In genomic region chr15:87547022-87547421, GRCm38 (mm10) we compare ENCODE assay signal across 9 mouse cellular contexts. TPM values are rescaled to one million over a fixed set of nuclear protein-coding genes. Genes with fewer than 3 reads are reported as not detected.
DNase-seq lines count a peak whose midpoint lies in the region; ATAC-seq lines count a peak whose summit lies in the region.
"Had no signal": no experiment of that assay in that cellular context is flagged by ENCODE, and none has a peak within 500 bp of the region (broad histone marks: within the 10 kb centered on the region; RNA-seq: fewer than 3 reads in every experiment).

No protein-coding gene starts in this region.

- WGBS in hindbrain, embryonic 13.5 days = 41% methylated on average over 5 of the region's 5 CpGs
- WGBS in midbrain, embryonic 12.5 days = 50% methylated on average over 5 of the region's 5 CpGs

- peak; percentile 9 for DNase-seq in heart, postnatal 10 days
- no peak for DNase-seq in heart, adult 9 months (ENCODE audit: low spot score in 2 of 2)
- DNase-seq in cerebellum, postnatal 14 days = peak; percentile 87 to 88
- DNase-seq in ovary, adult 18-20 months (ENCODE audit: low spot score) = no peak

- intact Hi-C loops in heart, postnatal 10 days (cut with DNase I) = loop anchor here (10.0 kb wide), 2 partner anchors 182 to 1142 kb away; no protein-coding TSS in a partner anchor

- H3K4me1 ChIP-seq in hindbrain, embryonic 13.5 days (replicated peaks) = peaks cover 70% of the 10 kb centered on the region
- H3K4me1 ChIP-seq in midbrain, embryonic 12.5 days = peaks cover 68% of the 10 kb centered on the region

- H3K4me3 ChIP-seq in hindbrain, embryonic 13.5 days = peak overlapping the region; percentile 86
- no peak overlapping the region for H3K4me3 ChIP-seq in midbrain, embryonic 12.5 days

- H3K4me2 ChIP-seq in hindbrain, embryonic 13.5 days = peak overlapping the region; percentile 76
- 0 out of 2 replicates have a peak overlapping the region, but pooled peaks have one; percentile 12 for H3K4me2 ChIP-seq in midbrain, embryonic 12.5 days (replicated peaks)

- no peak overlapping the region; the same call in 1 of the 2 replicates for H3K27ac ChIP-seq in hindbrain, embryonic 13.5 days
- no peak overlapping the region for H3K27ac ChIP-seq in midbrain, embryonic 12.5 days (replicated peaks)

- ATAC-seq in hindbrain, embryonic 13.5 days (ENCODE audit: low FRiP score) = no peak
- ATAC-seq in midbrain, embryonic 12.5 days (ENCODE audit: low FRiP score, low read depth) = no peak
- ATAC-seq in granulocyte monocyte progenitor cell, adult 5-6 weeks (replicated peaks; ENCODE audit: poor library complexity, severe bottlenecking) = no peak
- no peak for ATAC-seq in megakaryocyte-erythroid progenitor cell, adult 5-6 weeks (replicated peaks; ENCODE audit: low FRiP score, low TSS enrichment, poor library complexity, severe bottlenecking)

- peak overlapping the region; percentile 51; the same call in 1 of the 2 replicates for H3K9ac ChIP-seq in hindbrain, embryonic 13.5 days
- no peak overlapping the region for H3K9ac ChIP-seq in midbrain, embryonic 12.5 days (replicated peaks)

- H3K36me3 ChIP-seq in hindbrain, embryonic 13.5 days = no peaks in the 10 kb centered on the region
- H3K36me3 ChIP-seq in midbrain, embryonic 12.5 days = no peaks in the 10 kb centered on the region

- H3K27me3 ChIP-seq in hindbrain, embryonic 13.5 days = peaks cover 14% of the 10 kb centered on the region
- peaks cover 39% of the 10 kb centered on the region for H3K27me3 ChIP-seq in midbrain, embryonic 12.5 days
- H3K27me3 ChIP-seq: CH12.LX had no signal

- H3K9me3 ChIP-seq in hindbrain, embryonic 13.5 days = no peaks in the 10 kb centered on the region
- no peaks in the 10 kb centered on the region for H3K9me3 ChIP-seq in midbrain, embryonic 12.5 days

RNA-seq across cellular contexts. Expression of gene Fam19a5, which starts 2.9 kb away (rescaled TPM):
- 1 to 10 TPM; 1.5 to 1.8 TPM for total RNA-seq in heart, postnatal 10 days (2021)
- 20.5 and 21.7 TPM in 2 replicates for polyA plus RNA-seq in hindbrain, embryonic 13.5 days (2015; fragmentation: Nextera tagmentation; extraction: Ambion mirVana)
- polyA plus RNA-seq in midbrain, embryonic 12.5 days (2016; fragmentation: Nextera tagmentation; extraction: Ambion mirVana) = 7.4 and 9.4 TPM in 2 replicates
- total RNA-seq in granulocyte monocyte progenitor cell, adult 5-6 weeks (2014; fragmentation: Nextera tagmentation) = not detected in 2 replicates
- total RNA-seq in granulocyte monocyte progenitor cell, adult 5-6 weeks (2017) = not detected in 2 replicates
- not detected in 2 replicates for total RNA-seq in megakaryocyte-erythroid progenitor cell, adult 5-6 weeks (2014; fragmentation: Nextera tagmentation)
- not detected in 2 replicates for total RNA-seq in megakaryocyte-erythroid progenitor cell, adult 5-6 weeks (2017)
- total RNA-seq: CH12.LX had no signal

Comparison
In these comparisons a context has a peak if more than half of its experiments do, and no peak if none do; other contexts are left out.
1. DNase-seq: peak in heart, postnatal 10 days (2 of 2) and cerebellum, postnatal 14 days (2 of 2); none in heart, adult 9 months (0 of 2) and ovary, adult 18-20 months (single experiment).